Mouse (Mus musculus): ENCODE measurements around the gene Mfsd11.
"Not testable (repeated sequence)": the region's sequence is repeated elsewhere in the genome, so short reads cannot be mapped to it uniquely, and the experiment has no call there.

The Mfsd11 gene

GRCm38 (mm10) chr11:116821057-116821940 lies 30.9 kb upstream of the Mfsd11 start:
- no peak for DNase-seq (ENCODE audit: low spot score)

- no peak for DNase-seq (ENCODE audit: low spot score)
These were observed 30.0 kb upstream of the Mfsd11 start for GRCm38 (mm10) chr11:116822215-116822614.

- DNase-seq (ENCODE audit: low spot score) = no peak
These were observed 29.6 kb upstream of the Mfsd11 start for GRCm38 (mm10) chr11:116822626-116823025.

GRCm38 (mm10) chr11:116823255-116823654 lies 29.0 kb upstream of the Mfsd11 start:
- no peak for DNase-seq (ENCODE audit: low spot score)

GRCm38 (mm10) chr11:116823885-116824284 lies 28.4 kb upstream of the Mfsd11 start:
- not testable (repeated sequence) for DNase-seq (ENCODE audit: low spot score)

GRCm38 (mm10) chr11:116825230-116825629 lies 27.0 kb upstream of the Mfsd11 start:
- no peak for DNase-seq (ENCODE audit: low spot score)

GRCm38 (mm10) chr11:116826550-116827504 lies 25.4 kb upstream of the Mfsd11 start:
- DNase-seq (ENCODE audit: low spot score) = peak; percentile 65

- peak; percentile 85 for DNase-seq (ENCODE audit: low spot score)
These were observed 24.6 kb upstream of the Mfsd11 start, which contains the start of gene Mxra7 for GRCm38 (mm10) chr11:116827534-116828165. Gene Mxra7 (minus strand): TSS chr11:116828046.

GRCm38 (mm10) chr11:116832172-116832685 lies 20.0 kb upstream of the Mfsd11 start:
- peak; percentile 39 for DNase-seq (ENCODE audit: low spot score)

- DNase-seq (ENCODE audit: low spot score) = no peak
These were observed 17.3 kb upstream of the Mfsd11 start for GRCm38 (mm10) chr11:116834954-116835353.

- no peak for DNase-seq (ENCODE audit: low spot score)
These were observed 16.0 kb upstream of the Mfsd11 start for GRCm38 (mm10) chr11:116836283-116836682.

- no peak for DNase-seq (ENCODE audit: low spot score)
These were observed 14.8 kb upstream of the Mfsd11 start for GRCm38 (mm10) chr11:116837441-116837840.

- no peak for DNase-seq (ENCODE audit: low spot score)
These were observed 13.3 kb upstream of the Mfsd11 start for GRCm38 (mm10) chr11:116838936-116839335.

GRCm38 (mm10) chr11:116839601-116840000 lies 12.6 kb upstream of the Mfsd11 start:
- DNase-seq (ENCODE audit: low spot score) = no peak

GRCm38 (mm10) chr11:116840748-116841147 lies 11.5 kb upstream of the Mfsd11 start:
- DNase-seq (ENCODE audit: low spot score) = no peak

GRCm38 (mm10) chr11:116842531-116843260 lies 9.5 kb upstream of the Mfsd11 start:
- DNase-seq (ENCODE audit: low spot score) = peak; percentile 72

GRCm38 (mm10) chr11:116843261-116844233 lies 8.7 kb upstream of the Mfsd11 start, which contains the start of the genes Mettl23 and Jmjd6:
Gene Mettl23 (plus strand): TSS chr11:116843278.
Gene Jmjd6 (minus strand): TSS chr11:116843449.
- peak; percentile 99 for DNase-seq (ENCODE audit: low spot score)

GRCm38 (mm10) chr11:116846593-116847181 lies 5.6 kb upstream of the Mfsd11 start:
- DNase-seq (ENCODE audit: low spot score) = no peak
